Mouse (Mus musculus): ENCODE results near the gene Hmgcll1.
"Not testable (repeated sequence)": the region's sequence is repeated elsewhere in the genome, so short reads cannot be mapped to it uniquely, and the experiment has no call there.

Hmgcll1 gene

DNA sequence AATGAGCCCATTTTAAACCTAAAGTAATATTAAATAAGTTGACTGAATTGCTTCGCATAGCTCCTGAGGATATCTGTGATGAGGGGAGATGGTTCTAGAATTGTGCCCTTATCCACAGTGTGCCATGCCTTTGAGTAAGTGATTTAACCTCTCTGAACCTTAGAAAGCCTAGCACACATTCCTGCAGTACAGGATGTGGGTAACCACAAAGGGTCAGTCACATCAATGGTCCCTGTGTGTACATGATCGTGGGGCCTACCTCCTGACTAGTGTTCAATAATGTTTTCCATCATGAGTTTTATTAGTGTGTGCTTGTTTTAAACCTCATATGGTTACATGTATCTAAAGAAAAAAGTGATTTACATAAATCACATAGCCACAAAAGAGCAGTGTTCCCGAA is 46.3 kb downstream of the Hmgcll1 start:
- DNase-seq (ENCODE audit: low read depth, low spot score) = no peak

- DNase-seq (ENCODE audit: low read depth, low spot score) = no peak
These were observed 46.8 kb downstream of the Hmgcll1 start for GRCm38 (mm10) chr9:76061492-76061891.

DNA sequence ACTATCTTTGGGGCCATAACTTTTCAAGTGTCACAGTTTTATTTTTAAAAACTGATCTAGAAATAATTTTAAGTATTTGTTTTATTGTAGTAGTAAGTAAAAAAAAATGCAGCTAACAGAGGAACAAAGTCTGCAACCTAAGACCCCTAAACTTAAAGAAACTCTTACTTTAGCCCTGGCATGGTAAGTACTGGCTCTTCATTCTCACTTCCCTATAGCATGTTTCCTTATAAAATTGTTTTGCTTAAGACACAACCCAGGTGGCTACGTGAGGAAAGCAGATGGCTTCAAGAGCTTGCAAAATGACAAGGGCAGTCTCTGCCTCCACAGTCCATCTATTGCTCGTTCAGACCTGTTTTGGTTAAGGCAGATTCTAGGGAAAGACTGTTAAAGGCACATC is 49.5 kb downstream of the Hmgcll1 start:
- DNase-seq (ENCODE audit: low read depth, low spot score) = no peak

- no peak for DNase-seq (ENCODE audit: low read depth, low spot score)
These were observed 76.9 kb downstream of the Hmgcll1 start for GRCm38 (mm10) chr9:76091561-76091960.

DNA sequence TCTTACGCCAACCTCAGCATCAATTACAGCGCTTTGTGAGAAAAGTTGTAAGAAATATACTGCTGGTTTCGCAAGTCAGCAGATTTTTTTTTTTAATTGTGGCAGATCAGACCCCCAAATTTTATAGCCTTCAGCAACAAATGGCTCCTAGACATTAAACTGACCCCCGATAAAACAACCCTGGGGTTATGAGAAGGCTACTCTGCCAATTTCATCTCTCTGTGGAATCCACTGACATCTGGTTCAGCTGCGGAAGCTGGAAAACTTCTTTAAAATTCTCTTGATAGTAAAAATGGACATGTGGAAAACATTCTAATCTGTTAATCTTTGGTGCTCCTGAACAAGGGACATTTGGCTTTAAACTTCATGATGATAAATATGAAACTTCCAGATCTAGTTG is 82.6 kb downstream of the Hmgcll1 start:
- no peak for DNase-seq (ENCODE audit: low read depth, low spot score)

- no peak for DNase-seq (ENCODE audit: low read depth, low spot score)
These were observed 85.3 kb downstream of the Hmgcll1 start for GRCm38 (mm10) chr9:76099981-76100380.

DNA sequence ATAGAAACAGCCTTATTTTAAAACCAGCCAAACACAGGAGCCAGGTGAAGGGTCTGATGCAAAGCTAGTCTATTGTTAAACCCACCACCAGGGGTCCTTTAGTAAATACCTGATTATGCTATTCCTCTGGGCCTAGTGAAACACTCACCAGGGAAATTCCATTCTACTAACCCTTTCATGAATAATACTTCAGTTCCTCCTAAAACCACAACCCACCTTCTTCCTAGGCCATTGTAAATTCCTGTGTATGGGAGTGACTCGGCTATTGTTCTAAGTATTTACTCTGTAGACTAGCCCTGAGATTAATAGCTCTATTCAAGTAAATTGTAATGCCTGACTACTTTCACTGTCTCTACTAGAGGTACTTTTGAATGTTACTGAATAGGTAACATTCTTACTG is 89.8 kb downstream of the Hmgcll1 start:
- DNase-seq (ENCODE audit: low read depth, low spot score) = not testable (repeated sequence)

- DNase-seq (ENCODE audit: low read depth, low spot score) = no peak
These were observed 90.2 kb downstream of the Hmgcll1 start for GRCm38 (mm10) chr9:76104846-76105245.

DNA sequence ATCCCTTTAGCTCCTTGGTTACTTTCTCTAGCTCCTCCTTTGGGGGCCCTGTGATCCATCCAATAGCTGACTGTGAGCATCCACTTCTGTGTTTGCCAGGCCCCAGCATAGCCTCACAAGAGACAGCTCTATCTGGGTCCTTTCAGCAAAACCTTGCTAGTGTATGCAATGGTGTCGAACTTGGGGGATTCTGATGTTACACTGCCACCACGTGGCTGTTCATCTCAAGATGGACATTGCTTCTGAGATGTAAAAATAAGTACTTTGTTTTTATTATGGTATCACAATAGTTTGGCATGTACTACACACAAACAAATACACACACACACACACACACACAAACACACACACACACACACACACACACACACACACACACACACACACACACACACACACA is 108.2 kb downstream of the Hmgcll1 start:
- peak; percentile 67 for DNase-seq (ENCODE audit: low read depth, low spot score)

GRCm38 (mm10) chr9:76124249-76124648 is 109.6 kb downstream of the Hmgcll1 start:
- no peak for DNase-seq (ENCODE audit: low read depth, low spot score)

- DNase-seq (ENCODE audit: low read depth, low spot score) = no peak
These were observed 114.7 kb downstream of the Hmgcll1 start for GRCm38 (mm10) chr9:76129353-76129752.

- DNase-seq (ENCODE audit: low read depth, low spot score) = no peak
These were observed 119.4 kb downstream of the Hmgcll1 start for GRCm38 (mm10) chr9:76134042-76134441.

DNA sequence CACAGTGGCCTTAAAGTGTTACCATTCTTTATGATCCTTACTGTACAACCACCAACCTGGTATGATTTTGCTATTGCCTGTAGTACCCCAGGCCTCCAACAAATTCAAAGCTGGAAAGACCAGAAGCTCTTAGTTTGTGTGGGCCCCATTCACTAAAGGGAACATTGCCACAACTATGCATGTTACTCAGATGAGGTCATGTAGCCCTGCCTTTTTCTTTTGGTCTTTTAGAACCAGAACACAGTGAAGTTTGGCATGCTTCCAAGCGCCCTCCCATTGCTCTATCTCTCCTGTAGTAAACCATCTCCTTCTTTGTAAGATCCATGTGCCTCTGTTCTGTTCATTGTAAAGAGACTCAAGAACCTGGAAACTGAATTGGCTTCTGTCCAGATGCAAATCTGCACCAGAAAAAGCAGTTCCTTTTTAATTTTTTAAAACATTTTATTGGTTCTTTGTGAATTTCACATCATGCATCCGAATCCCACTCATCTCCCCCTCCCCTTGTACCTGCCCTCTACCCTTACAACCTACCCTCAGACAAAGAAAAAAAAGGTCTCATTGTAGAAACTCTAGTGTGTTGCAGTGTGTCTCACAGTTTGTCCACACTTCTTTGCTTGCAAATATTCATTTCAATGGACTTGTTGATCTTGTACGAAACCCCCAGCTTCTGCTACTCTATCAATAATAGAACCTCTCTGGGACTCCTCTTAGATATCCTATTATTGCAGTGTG is 123.9 kb downstream of the Hmgcll1 start:
- no peak for DNase-seq (ENCODE audit: low read depth, low spot score)

DNA sequence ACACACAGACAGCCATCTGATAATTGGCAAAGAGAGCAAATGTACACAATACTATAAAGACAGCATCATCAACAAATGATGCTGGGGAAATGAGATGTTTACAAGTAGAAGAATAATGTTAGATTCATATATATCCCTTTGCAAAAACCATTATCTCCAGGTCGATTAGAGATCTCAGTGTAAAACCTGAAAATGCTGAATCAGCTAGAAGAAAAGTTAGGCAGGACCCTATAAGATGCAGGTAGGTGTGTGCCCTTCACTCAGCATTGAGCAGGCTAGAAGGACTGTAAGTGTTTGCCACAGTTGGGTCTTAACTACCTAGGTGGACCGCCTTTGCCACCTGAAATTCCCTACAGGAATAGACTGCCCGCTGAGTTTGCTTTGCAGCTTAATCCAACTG is 130.9 kb downstream of the Hmgcll1 start:
- no peak for DNase-seq (ENCODE audit: low read depth, low spot score)

GRCm38 (mm10) chr9:76162446-76162845 is 147.8 kb downstream of the Hmgcll1 start:
- DNase-seq (ENCODE audit: low read depth, low spot score) = no peak

DNA sequence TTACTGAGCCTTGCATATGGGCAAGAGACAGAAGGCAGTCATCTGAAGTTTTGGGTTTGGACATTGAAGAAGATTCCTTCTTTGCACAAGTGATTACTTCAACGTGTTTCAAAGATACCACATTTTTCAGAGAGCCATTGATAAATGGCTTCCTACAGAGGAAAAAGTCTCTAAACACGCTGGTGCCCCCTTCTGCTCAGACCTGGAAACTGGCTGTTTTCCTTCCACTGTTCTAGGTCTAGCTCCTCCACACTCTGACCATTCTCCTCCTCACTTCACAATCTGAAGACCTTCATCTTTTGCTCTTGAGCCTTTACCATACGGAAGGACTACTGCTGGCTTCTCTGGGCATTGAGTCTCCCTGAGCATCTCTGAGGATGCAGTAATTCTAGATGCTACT is 153.7 kb downstream of the Hmgcll1 start:
- DNase-seq (ENCODE audit: low read depth, low spot score) = peak; percentile 5

DNA sequence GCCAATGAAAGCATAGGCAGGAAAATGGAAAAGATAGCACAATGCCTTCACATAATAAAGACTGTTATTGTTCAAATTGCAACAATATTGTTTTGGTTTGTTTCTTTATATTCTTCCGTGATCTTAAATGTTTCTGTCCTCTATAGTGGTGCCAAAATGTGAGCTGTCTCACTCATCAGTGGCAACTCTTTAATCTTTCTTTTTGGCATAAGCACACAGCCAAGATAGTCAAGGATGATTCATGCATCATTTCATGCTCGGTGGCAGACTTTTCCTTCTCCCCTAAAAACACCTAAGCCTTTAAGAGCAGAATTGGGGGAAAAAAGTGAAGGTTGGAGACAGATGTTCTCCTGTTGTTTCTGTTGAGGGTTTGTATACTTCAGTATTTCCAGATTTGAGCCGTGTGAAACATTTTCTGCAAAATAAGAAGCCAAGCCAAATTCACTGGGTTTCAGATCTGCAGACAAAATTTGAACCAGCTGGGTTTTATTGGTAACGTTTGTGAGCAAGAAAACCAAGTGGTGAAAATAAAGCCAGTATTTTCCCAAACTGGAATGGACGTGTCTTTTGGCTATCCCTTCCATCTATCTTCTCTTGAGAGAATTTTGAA is 158.1 kb downstream of the Hmgcll1 start:
- DNase-seq (ENCODE audit: low read depth, low spot score) = no peak

DNA sequence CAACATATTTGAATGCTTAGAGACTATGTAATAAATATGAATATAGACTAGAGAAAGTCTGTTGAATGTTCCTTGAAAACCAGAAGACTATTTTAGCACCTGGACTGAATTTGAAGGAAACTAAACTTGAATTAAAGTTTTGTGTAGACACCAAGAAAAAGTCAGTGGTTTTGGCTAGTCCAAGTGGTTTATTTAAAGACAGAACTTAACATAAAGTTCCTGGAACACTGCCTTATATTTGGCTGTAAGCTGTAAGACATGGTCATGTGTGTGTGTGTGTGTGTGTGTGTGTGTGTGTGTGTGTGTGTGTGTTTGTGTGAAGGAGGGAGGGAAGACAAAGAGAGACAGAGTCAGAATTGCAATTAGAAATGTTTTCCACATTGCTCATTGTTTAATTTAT is 164.6 kb downstream of the Hmgcll1 start:
- DNase-seq (ENCODE audit: low read depth, low spot score) = no peak

Measured in mesoderm, embryonic 11.5 days (tissue).